Mouse (Mus musculus) cerebellum, adult 2 months (tissue): Measurements from ENCODE around the gene Crocc2.

Experiments
- CTCF ChIP-seq: fragments of 200-500 bp; IDR thresholded peaks from 2 replicates; pipeline ENCODE4 v1.5.1; 2011; ENCODE audit warnings: low read depth, mild to moderate bottlenecking, control low read depth, low read length, moderate library complexity, borderline replicate concordance; ENCODE audit not compliant: insufficient read depth
- POLR2A ChIP-seq: fragments of 200-500 bp; IDR thresholded peaks from 2 replicates; pipeline ENCODE4 v1.6.1; 2011; ENCODE audit warnings: low read length, control low read depth, borderline replicate concordance; ENCODE audit not compliant: insufficient read depth

GRCm38 (mm10) chr1:93158916-93159315, 9.6 kb upstream of the Crocc2 start:
- no peak for TF ChIP-seq POLR2A
- no peak for TF ChIP-seq CTCF
